Mouse (Mus musculus) embryonic facial prominence, embryonic 14.5 days (tissue): ENCODE data around the gene Ccdc13. TPM values are rescaled to one million over a fixed set of nuclear protein-coding genes. Genes with fewer than 3 reads are reported as not detected.
A peak's percentile ranks its signal among the peaks of the same experiment; 100 is the strongest.

Experiments used
- ATAC-seq: fragments of 200-750 bp; cut with Nextera tagmentation; 2 replicates; pipeline ENCODE4 v1.8.0; 2017; ENCODE audit warnings: low read depth, moderate number of reproducible peaks, moderate TSS enrichment
- DNase-seq: peaks from one replicate; pipeline ENCODE4 v3.0.0-alpha.2; 2015; ENCODE audit warnings: low spot score
- H3K27ac ChIP-seq: fragments of 300-500 bp; sonication (generic); replicated peaks from 2 replicates; pipeline ENCODE4 v1.5.1; 2014; ENCODE audit warnings: low read depth, mild to moderate bottlenecking, low read length, moderate library complexity
- H3K27me3 ChIP-seq: fragments of 300-500 bp; sonication (generic); replicated peaks from 2 replicates; pipeline ENCODE4 v1.6.1; 2014; ENCODE audit warnings: low read length; ENCODE audit not compliant: control insufficient read depth, insufficient read depth
- H3K36me3 ChIP-seq: fragments of 300-500 bp; sonication (generic); 2 replicates; pipeline ENCODE4 v1.6.1; 2014; ENCODE audit warnings: low read length, mixed read lengths; ENCODE audit not compliant: control insufficient read depth, insufficient read depth
- H3K4me1 ChIP-seq: fragments of 300-500 bp; sonication (generic); 2 replicates; pipeline ENCODE4 v1.6.1; 2014; ENCODE audit warnings: antibody characterized with exemption, low read length; ENCODE audit not compliant: control insufficient read depth, insufficient read depth
- H3K4me2 ChIP-seq: fragments of 300-500 bp; sonication (generic); 2 replicates; pipeline ENCODE4 v1.6.1; 2014; ENCODE audit warnings: low read depth, mild to moderate bottlenecking, low read length, moderate library complexity, mixed read lengths
- H3K4me3 ChIP-seq: fragments of 300-500 bp; sonication (generic); 2 replicates; pipeline ENCODE4 v1.5.1; 2014; ENCODE audit warnings: low read depth, mild to moderate bottlenecking, low read length
- H3K9ac ChIP-seq: fragments of 300-500 bp; sonication (generic); 2 replicates; pipeline ENCODE4 v1.6.1; 2014; ENCODE audit warnings: low read depth, mild to moderate bottlenecking, low read length, moderate library complexity, mixed read lengths
- H3K9me3 ChIP-seq: fragments of 300-500 bp; sonication (generic); 2 replicates; pipeline ENCODE4 v1.6.1; 2016; ENCODE audit warnings: low read length; ENCODE audit not compliant: control insufficient read depth
- WGBS: fragments of 180-500 bp; shearing (Covaris S2); extraction: QIAGEN DNeasy Blood & Tissue Kit; methylation state at CpG from one replicate; pipeline ENCODE4 v1.1.7; 2014; 5-methylcytosine and 5-hydroxymethylcytosine counted together
- polyA plus RNA-seq: library from polyadenylated mRNA; unstranded; fragments of >200 nt; fragmentation: Nextera tagmentation; extraction: Ambion mirVana; gene quantifications from 2 replicates; pipeline ENCODE4 v1.2.1, GENCODE M21; 2014

Gene Ccdc13
- polyA plus RNA-seq, 1 experiment from 2014 or later, result 1.7 TPM

- H3K9ac ChIP-seq, result no peak overlapping the region
- DNase-seq (no peak), ATAC-seq (no peak)
- no peak overlapping the region for H3K4me2 ChIP-seq
- H3K27ac ChIP-seq, result no peak overlapping the region
- no peaks in the 10 kb centered on the region for H3K36me3 ChIP-seq
- H3K27me3 ChIP-seq, result no peaks in the 10 kb centered on the region
- H3K9me3 ChIP-seq, result no peaks in the 10 kb centered on the region
- no peaks in the 10 kb centered on the region for H3K4me1 ChIP-seq
- H3K4me3 ChIP-seq, result no peak overlapping the region
- WGBS, result 90% methylated on average over 6 of the region's 8 CpGs
These were observed 54.0 kb downstream of the Ccdc13 start for GRCm38 (mm10) chr9:121785261-121785660.

- H3K9ac ChIP-seq, result no peak overlapping the region
- H3K9me3 ChIP-seq, result no peaks in the 10 kb centered on the region
- H3K27me3 ChIP-seq, result no peaks in the 10 kb centered on the region
- 88% methylated on average over 12 of the region's 12 CpGs for WGBS
- no peaks in the 10 kb centered on the region for H3K4me1 ChIP-seq
- ATAC-seq (no peak), DNase-seq (no peak)
- H3K36me3 ChIP-seq, result no peaks in the 10 kb centered on the region
- H3K4me3 ChIP-seq, result no peak overlapping the region
- no peak overlapping the region for H3K4me2 ChIP-seq
- H3K27ac ChIP-seq, result no peak overlapping the region
These were observed 54.5 kb downstream of the Ccdc13 start for GRCm38 (mm10) chr9:121784801-121785200.

GRCm38 (mm10) chr9:121778066-121778624 is 61.1 kb downstream of the Ccdc13 start:
- H3K4me2 ChIP-seq, result peak overlapping the region; percentile 67
- H3K9me3 ChIP-seq, result no peaks in the 10 kb centered on the region
- no peaks in the 10 kb centered on the region for H3K36me3 ChIP-seq
- H3K27me3 ChIP-seq, result peaks cover 29% of the 10 kb centered on the region
- peaks cover 6% of the 10 kb centered on the region; the same call in 1 of the 2 replicates for H3K4me1 ChIP-seq
- no peak overlapping the region for H3K27ac ChIP-seq
- DNase-seq (no peak), ATAC-seq (0 out of 2 replicates have a peak, but pooled peaks have one; percentile 19)
- H3K9ac ChIP-seq, result peak overlapping the region; percentile 40
- peak overlapping the region; percentile 32 for H3K4me3 ChIP-seq
- 12% methylated on average over 50 of the region's 54 CpGs for WGBS

- peak; percentile 52 for DNase-seq
- WGBS, result 18% methylated on average over 26 of the region's 30 CpGs
- H3K9ac ChIP-seq, result peak within 1 kb of the TSS; percentile 40
- H3K4me2 ChIP-seq, result peak within 1 kb of the TSS; percentile 67
- peak; percentile 84 for ATAC-seq
- H3K27ac ChIP-seq, result no peak within 1 kb of the TSS
- H3K36me3 ChIP-seq, result no peaks in the 10 kb centered on the region
- H3K9me3 ChIP-seq, result no peaks in the 10 kb centered on the region
- H3K27me3 ChIP-seq, result peaks cover 29% of the 10 kb centered on the region
- H3K4me1 ChIP-seq, result peaks cover 6% of the 10 kb centered on the region; the same call in 1 of the 2 replicates
- H3K4me3 ChIP-seq, result peak within 1 kb of the TSS; percentile 32
These were observed 61.7 kb downstream of the Ccdc13 start, which contains the start of gene Klhl40 for GRCm38 (mm10) chr9:121777484-121778065. Gene Klhl40, plus strand, starts transcription at chr9:121777607.

- Histone ChIP-seq H3K4me1 (peaks cover 6% of the 10 kb centered on the region; the same call in 1 of the 2 replicates), H3K4me2 (no peak overlapping the region), H3K9ac (no peak overlapping the region), H3K27me3 (peaks cover 29% of the 10 kb centered on the region), H3K9me3 (no peaks in the 10 kb centered on the region), H3K36me3 (no peaks in the 10 kb centered on the region), H3K27ac (no peak overlapping the region), H3K4me3 (no peak overlapping the region)
- DNase-seq (no peak), ATAC-seq (no peak)
- WGBS, result 77% methylated on average over 7 of the region's 7 CpGs
These were observed 62.8 kb downstream of the Ccdc13 start for GRCm38 (mm10) chr9:121776511-121776910.

GRCm38 (mm10) chr9:121775951-121776350 is 63.3 kb downstream of the Ccdc13 start:
- H3K36me3 ChIP-seq, result no peaks in the 10 kb centered on the region
- H3K4me2 ChIP-seq, result no peak overlapping the region
- ATAC-seq (no peak), DNase-seq (no peak)
- peaks cover 29% of the 10 kb centered on the region for H3K27me3 ChIP-seq
- no peak overlapping the region for H3K27ac ChIP-seq
- 75% methylated on average over 10 of the region's 10 CpGs for WGBS
- H3K4me3 ChIP-seq, result no peak overlapping the region
- H3K4me1 ChIP-seq, result peaks cover 6% of the 10 kb centered on the region; the same call in 1 of the 2 replicates
- no peaks in the 10 kb centered on the region for H3K9me3 ChIP-seq
- H3K9ac ChIP-seq, result no peak overlapping the region

- no peak overlapping the region for H3K9ac ChIP-seq
- ATAC-seq (no peak), DNase-seq (no peak)
- no peaks in the 10 kb centered on the region for H3K4me1 ChIP-seq
- no peak overlapping the region for H3K4me3 ChIP-seq
- H3K27ac ChIP-seq, result no peak overlapping the region
- peaks cover 11% of the 10 kb centered on the region for H3K27me3 ChIP-seq
- no peaks in the 10 kb centered on the region for H3K9me3 ChIP-seq
- WGBS, result 60% methylated on average over 5 of the region's 5 CpGs
- no peak overlapping the region for H3K4me2 ChIP-seq
- H3K36me3 ChIP-seq, result peaks cover 13% of the 10 kb centered on the region
These were observed 66.8 kb downstream of the Ccdc13 start for GRCm38 (mm10) chr9:121772412-121772811.

- Histone ChIP-seq H3K9me3 (no peaks in the 10 kb centered on the region), H3K9ac (no peak overlapping the region), H3K27ac (no peak overlapping the region), H3K4me1 (peaks cover 10% of the 10 kb centered on the region; the same call in 1 of the 2 replicates), H3K4me2 (no peak overlapping the region), H3K27me3 (no peaks in the 10 kb centered on the region), H3K4me3 (no peak overlapping the region), H3K36me3 (peaks cover 63% of the 10 kb centered on the region)
- DNase-seq, result peak; percentile 42
- ATAC-seq, result no peak; the same call in 1 of the 2 replicates
- 85% methylated on average over 16 of the region's 16 CpGs for WGBS
These were observed 74.0 kb downstream of the Ccdc13 start for GRCm38 (mm10) chr9:121765166-121765855.
